Mouse (Mus musculus): ENCODE data around the gene Csde1. TPM values are rescaled to one million over a fixed set of nuclear protein-coding genes. Genes with fewer than 3 reads are reported as not detected.
A peak's percentile ranks its signal among the peaks of the same experiment; 100 is the strongest.

The Csde1 gene
- polyA plus RNA-seq, 1 experiment = 26.7 TPM

DNA sequence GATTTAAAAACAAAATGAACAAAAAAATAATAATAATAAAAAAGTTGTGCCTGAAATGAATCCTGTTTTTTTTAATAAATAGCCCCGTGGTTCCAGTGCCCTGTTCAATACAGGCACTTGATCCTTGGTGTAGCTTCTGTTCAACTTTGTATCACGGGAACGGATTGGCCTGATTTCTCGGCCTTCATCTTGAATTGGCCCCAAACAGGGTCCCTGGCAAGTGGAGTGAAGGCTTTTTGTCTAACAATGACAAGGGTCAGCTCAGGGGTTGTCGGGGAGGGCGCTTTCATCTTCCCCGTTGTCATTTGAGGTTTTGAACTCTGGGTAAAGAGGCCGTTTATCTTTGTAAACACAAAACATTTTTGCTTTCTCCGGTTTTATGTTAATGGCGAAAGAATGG, 37.5 kb downstream of the Csde1 start:
- DNase-seq (ENCODE audit: low read depth, low spot score) = no peak
- WGBS = 5% methylated on average over 10 of the region's 10 CpGs

GRCm38 (mm10) chr3:103058207-103059157, 38.3 kb downstream of the Csde1 start, which contains the start of gene Nras:
Gene Nras (plus strand): TSS chr3:103058285.
- peak; percentile 73 for DNase-seq (ENCODE audit: low read depth, low spot score)
- WGBS = 1% methylated on average over 46 of the region's 46 CpGs

- DNase-seq (ENCODE audit: low read depth, low spot score) = no peak
- WGBS = 61% methylated on average over 8 of the region's 8 CpGs
These were observed 46.7 kb downstream of the Csde1 start for GRCm38 (mm10) chr3:103066927-103067326.

DNA sequence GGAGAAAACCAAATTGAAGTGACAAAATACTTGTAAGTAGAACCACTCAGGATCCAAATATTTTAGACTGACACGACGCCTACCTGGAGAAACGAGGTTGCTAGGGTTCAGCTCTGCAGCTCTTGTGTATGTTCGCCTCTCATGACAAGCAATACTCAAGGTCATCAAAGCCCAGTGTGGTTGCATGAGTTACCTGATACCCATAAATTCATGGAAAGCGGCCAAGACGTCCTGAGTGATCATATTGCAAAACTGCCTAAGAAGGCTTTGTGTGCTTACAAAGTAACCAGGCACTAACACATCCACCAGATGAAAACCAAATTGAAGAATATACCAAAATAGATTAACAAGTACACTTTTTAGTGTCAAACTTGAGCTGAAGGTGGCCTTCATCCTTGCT, 48.7 kb downstream of the Csde1 start:
- WGBS = 63% methylated on average over 6 of the region's 6 CpGs
- no peak for DNase-seq (ENCODE audit: low read depth, low spot score)

DNA sequence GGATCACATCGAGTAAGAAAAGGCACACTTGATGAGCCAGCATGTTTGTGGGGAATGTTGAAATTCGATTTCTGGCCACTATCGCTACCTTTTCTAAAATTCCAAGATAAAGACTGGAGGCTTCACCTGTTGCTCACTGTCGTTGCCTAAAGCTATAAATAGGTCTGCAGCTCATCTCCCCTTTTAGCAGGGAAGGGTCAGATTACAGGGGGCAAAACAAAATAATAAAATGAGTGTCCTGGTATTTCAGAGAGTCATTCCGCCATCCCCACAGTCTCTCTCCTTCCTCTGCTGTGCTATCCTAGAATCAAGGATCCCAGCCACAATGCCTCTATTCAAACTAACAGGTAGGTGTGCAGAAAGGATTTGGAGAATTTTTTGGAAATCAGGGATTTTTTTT, 53.5 kb downstream of the Csde1 start, which contains the start of gene Ampd1:
TSS of gene Ampd1 (plus strand) at position 244 of the 400 bp plus-strand sequence.
- no peak for DNase-seq (ENCODE audit: low read depth, low spot score)

GRCm38 (mm10) chr3:103075871-103076270, 55.6 kb downstream of the Csde1 start:
- 85% methylated on average over 9 of the region's 9 CpGs for WGBS
- no peak for DNase-seq (ENCODE audit: low read depth, low spot score)

More for the DNA sequence above, 53.5 kb downstream of the Csde1 start, which contains the start of gene Ampd1:
- 61% methylated on average over 5 of the region's 5 CpGs for WGBS

- 90% methylated on average over 9 of the region's 9 CpGs for WGBS
- DNase-seq (ENCODE audit: low read depth, low spot score) = no peak
These were observed 56.2 kb downstream of the Csde1 start for GRCm38 (mm10) chr3:103076476-103076875.

- WGBS = 86% methylated on average over 9 of the region's 9 CpGs
- DNase-seq (ENCODE audit: low read depth, low spot score) = no peak
These were observed 59.1 kb downstream of the Csde1 start for GRCm38 (mm10) chr3:103079301-103079700.

- 82% methylated on average over 11 of the region's 11 CpGs for WGBS
- no peak for DNase-seq (ENCODE audit: low read depth, low spot score)
These were observed 60.8 kb downstream of the Csde1 start for GRCm38 (mm10) chr3:103081051-103081450.

DNA sequence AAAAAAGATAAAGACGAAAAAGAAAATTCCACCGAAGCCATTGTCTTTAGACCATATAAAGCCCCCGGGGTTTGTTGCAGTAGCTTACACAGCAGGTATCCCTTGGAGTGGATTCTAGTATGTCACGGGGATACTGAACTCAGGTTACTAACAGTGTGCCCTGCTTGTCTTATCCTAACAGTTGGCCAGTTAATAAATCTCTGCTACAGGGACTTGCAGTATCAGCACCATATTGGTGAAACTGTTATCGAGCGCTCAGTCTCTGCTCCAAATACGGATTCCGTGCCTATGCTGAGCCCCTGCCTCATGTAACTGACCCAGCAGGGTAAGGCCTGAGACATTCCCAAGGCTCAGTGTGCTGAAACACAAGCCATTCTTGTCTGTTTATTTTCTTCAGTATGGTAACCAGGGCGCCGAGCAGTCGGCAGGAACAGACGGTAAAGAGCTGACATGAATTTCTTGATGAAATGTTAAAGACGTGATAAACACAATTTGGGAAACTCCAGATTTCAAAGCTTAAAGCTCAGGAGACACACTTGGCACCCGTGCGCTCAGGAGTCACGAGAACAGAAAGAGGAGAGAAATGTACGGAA, 61.7 kb downstream of the Csde1 start:
- no peak for DNase-seq (ENCODE audit: low read depth, low spot score)
- WGBS = 87% methylated on average over 17 of the region's 17 CpGs

DNA sequence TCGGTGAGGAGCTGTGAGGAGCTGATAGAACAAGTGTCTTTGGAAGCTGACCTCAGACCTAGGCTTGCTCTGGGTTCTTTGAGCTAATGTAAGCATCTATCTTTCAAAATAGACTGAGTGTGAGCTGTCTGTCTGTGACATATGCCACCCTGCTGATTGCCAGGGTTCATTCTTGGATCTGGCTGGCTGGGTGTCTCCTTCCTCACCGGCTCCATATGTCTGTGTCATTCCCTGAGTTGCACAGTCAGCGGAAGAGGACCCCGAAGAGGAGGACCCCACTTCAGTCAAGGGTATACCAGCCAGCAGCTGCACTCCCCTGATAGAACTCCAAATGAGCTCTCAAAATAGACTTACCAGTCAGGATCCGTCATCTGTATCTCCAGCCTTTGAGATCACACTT, 62.5 kb downstream of the Csde1 start:
- DNase-seq (ENCODE audit: low read depth, low spot score) = no peak
- WGBS = 86% methylated on average over 5 of the region's 5 CpGs

DNA sequence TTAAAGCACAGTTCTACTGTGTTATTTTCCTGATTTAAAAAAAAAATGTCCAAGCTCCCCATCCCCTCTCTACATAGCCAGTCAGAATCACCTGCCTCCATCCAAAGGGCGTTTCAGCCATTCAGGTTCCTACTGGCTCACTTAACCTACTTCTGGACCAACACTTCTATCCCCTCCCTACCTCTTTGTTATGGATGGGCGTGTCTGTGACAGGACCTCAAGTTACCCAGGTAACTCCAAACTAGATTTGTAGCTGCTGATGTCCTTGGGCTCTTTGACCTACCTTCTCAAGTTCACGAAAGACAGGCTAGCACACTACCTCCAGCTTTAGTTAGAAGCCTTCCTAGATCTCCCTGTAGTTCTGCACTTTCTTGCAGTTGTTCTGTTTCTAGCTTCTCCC, 65.8 kb downstream of the Csde1 start:
- 68% methylated on average over 3 of the region's 3 CpGs for WGBS
- no peak for DNase-seq (ENCODE audit: low read depth, low spot score)

DNA sequence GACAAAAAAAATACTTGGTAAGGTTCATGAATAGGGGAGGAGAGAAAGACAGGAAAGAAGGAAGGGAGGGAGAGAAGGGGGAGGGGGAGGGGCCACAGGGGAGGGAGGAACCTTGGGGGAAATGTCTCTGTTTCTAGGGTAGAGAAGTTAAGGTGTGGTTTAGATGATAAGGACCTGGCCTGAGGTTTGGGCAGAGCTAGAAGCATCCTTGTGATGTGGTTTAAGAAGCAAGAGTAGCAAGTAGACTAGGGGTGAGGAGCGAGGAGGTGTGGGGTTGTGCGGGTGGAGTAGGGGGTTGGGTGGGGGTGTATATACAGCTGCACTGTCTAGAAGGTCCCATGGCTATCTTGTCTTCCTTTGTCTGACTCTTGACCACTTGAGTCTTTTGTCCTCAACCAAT, 71.5 kb downstream of the Csde1 start:
- no peak for DNase-seq (ENCODE audit: low read depth, low spot score)
- 87% methylated on average over 2 of the region's 2 CpGs for WGBS

DNA sequence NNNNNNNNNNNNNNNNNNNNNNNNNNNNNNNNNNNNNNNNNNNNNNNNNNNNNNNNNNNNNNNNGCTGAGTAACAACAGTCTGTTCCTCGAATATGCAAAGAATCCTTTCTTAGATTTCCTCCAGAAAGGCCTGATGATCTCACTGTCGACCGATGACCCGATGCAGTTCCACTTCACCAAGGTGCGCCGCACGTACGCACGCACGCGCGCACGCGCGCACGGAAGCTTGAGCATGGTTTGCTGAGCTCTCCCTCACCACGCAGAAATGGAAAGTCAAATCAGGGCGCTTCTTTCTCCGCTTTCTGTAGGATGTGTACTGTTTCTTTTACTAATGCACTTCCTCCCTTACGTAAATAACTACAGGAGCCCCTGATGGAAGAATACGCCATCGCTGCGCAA, 78.4 kb downstream of the Csde1 start:
- 81% methylated on average over 23 of the region's 23 CpGs for WGBS
- no peak for DNase-seq (ENCODE audit: low read depth, low spot score)

DNA sequence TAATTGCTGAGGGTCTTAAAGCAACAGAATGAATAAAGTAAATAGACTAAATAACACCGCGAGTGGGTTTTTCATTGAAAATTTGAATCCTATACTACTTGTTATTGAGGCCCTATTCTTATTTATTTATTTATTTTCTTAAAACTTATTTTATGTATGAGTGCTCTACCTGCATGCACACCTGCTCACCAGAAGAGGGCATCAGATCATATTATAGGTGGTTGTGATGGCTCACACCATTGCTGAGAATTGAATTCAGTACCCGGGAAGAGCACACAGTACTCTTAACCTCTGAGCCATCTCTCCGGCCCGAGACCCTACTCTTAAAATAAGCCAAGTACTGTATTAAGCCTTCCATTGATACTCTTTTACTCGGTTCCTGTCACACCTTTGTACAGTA, 79.4 kb downstream of the Csde1 start:
- 81% methylated on average over 6 of the region's 6 CpGs for WGBS
- DNase-seq (ENCODE audit: low read depth, low spot score) = no peak

- WGBS = 31% methylated on average over 2 of the region's 2 CpGs
- no peak for DNase-seq (ENCODE audit: low read depth, low spot score)
These were observed 80.5 kb downstream of the Csde1 start for GRCm38 (mm10) chr3:103100735-103101134.

DNA sequence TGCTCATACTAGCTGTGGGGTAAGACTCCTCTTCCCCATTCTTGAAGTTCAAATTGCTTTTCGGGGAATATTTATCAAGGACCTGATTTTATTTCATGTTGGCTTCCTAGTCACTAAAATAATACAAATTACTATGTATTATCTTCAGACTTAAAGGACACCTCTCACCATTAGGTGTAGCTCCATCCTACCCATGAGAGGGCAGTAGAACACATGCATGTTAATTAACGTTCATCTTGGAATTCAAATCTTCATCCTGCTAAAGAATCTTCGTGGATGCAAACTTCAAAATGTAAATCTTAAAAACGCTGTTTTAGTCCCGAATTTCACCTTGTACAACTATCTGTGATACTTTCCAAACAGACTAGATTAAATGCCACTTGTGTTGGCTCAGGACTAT, 81.0 kb downstream of the Csde1 start:
- 49% methylated on average over 5 of the region's 5 CpGs for WGBS
- no peak for DNase-seq (ENCODE audit: low read depth, low spot score)

GRCm38 (mm10) chr3:103101909-103102308, 81.7 kb downstream of the Csde1 start:
- no peak for DNase-seq (ENCODE audit: low read depth, low spot score)
- under 1% methylated on average over 14 of the region's 14 CpGs for WGBS

DNA sequence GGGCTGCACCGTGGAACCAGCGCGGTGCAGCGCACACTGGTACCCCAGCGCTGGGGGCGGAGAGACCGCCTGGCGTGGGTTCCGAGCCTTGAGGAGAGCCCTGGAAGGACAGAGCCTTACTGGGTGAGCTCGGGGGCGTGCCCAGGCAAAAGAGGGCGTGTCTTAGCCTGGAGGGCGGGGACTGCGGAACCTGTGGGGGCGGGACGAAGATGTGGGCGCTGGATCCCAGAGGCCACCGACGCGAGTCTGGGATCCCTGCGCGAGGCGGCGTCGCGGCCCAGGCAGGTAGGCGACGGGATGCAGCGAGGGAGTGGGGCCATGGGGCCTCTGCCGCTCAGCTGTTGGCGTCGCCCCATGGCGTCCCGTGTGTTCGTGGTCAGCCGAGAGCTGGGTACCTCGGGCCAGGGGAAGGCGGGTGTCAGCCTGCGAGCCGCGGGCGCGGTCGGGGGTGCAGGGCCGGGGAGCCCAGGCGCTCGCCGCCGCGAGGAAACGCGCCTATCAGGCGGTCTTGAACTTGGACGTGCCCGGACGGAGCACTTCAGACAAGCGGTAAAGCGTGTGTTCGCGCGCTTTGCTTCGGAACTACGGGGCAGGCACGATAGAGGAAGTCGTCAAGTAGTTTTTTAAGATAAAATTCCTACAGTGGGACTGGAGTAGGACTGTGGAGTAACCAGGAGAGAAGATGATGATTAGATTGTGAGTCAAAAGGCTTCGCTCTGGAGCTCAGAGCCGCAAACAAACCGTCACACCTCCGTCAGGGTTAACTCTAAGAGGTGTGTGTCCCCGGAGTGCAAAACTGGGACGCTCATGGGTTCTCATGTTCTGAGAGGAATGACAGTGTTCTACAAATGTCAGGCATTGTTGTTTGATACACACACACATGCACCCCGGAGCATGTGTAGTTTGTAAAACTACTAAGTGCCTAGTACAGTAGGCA, 82.5 kb downstream of the Csde1 start, which contains the start of gene Dennd2c:
TSS of gene Dennd2c (plus strand) at position 151 of the 937 bp plus-strand sequence.
- WGBS = under 1% methylated on average over 72 of the region's 72 CpGs

More for the DNA sequence above, 82.5 kb downstream of the Csde1 start, which contains the start of gene Dennd2c:
- DNase-seq (ENCODE audit: low read depth, low spot score) = peak; percentile 62
